Mouse (Mus musculus) G1E-ER4 (cell line): ENCODE data around the gene Nfic. TPM values are rescaled to one million over a fixed set of nuclear protein-coding genes. Genes with fewer than 3 reads are reported as not detected.

Experiments used
- GATA1 ChIP-seq: IDR thresholded peaks from one replicate; pipeline ENCODE4 v1.8.0; 2012; ENCODE audit warnings: low read length, inconsistent platforms
- polyA plus RNA-seq: library from polyadenylated mRNA; stranded (reverse); fragments of >175 nt; gene quantifications from 2 replicates; pipeline ENCODE4 v1.2.3, GENCODE M21; 2012

The Nfic gene
- polyA plus RNA-seq, 1 experiment, result 37.9 TPM

GRCm38 (mm10) chr10:81411471-81412400 is 43.7 kb downstream of the Nfic start:
- no peak for TF ChIP-seq GATA1

GRCm38 (mm10) chr10:81410981-81411380 is 44.5 kb downstream of the Nfic start:
- no peak for TF ChIP-seq GATA1

GRCm38 (mm10) chr10:81410350-81410749 is 45.1 kb downstream of the Nfic start:
- TF ChIP-seq GATA1, result no peak

- TF ChIP-seq GATA1, result no peak
Measured at GRCm38 (mm10) chr10:81409330-81409729, 46.1 kb downstream of the Nfic start.

- TF ChIP-seq GATA1, result no peak
Measured at GRCm38 (mm10) chr10:81408871-81409291, 46.6 kb downstream of the Nfic start.

GRCm38 (mm10) chr10:81408424-81408729 is 47.1 kb downstream of the Nfic start:
- no peak for TF ChIP-seq GATA1

GRCm38 (mm10) chr10:81407539-81408423 is 47.7 kb downstream of the Nfic start:
- no peak for TF ChIP-seq GATA1

- no peak for TF ChIP-seq GATA1
Measured at GRCm38 (mm10) chr10:81406504-81407440, 48.7 kb downstream of the Nfic start.

- no peak for TF ChIP-seq GATA1
Measured at GRCm38 (mm10) chr10:81405588-81406201, 49.7 kb downstream of the Nfic start.

- no peak for TF ChIP-seq GATA1
Measured at GRCm38 (mm10) chr10:81404720-81405119, 50.7 kb downstream of the Nfic start.

GRCm38 (mm10) chr10:81404082-81404481 is 51.4 kb downstream of the Nfic start:
- TF ChIP-seq GATA1, result no peak

GRCm38 (mm10) chr10:81403511-81403910 is 51.9 kb downstream of the Nfic start:
- TF ChIP-seq GATA1, result no peak

- no peak for TF ChIP-seq GATA1
Measured at GRCm38 (mm10) chr10:81402227-81402765, 53.1 kb downstream of the Nfic start.

- no peak for TF ChIP-seq GATA1
Measured at GRCm38 (mm10) chr10:81401521-81402226, 53.8 kb downstream of the Nfic start.
